Mouse (Mus musculus): ENCODE measurements at regions not wholly inside any gene's neighbourhood (a gene's known extent, or its start where the extent isn't known, plus 50 kb on each side); places are given as distances from the start of the nearest gene placed in this dataset.
"Not testable (repeated sequence)": the region's sequence is repeated elsewhere in the genome, so short reads cannot be mapped to it uniquely, and the experiment has no call there.

DNA sequence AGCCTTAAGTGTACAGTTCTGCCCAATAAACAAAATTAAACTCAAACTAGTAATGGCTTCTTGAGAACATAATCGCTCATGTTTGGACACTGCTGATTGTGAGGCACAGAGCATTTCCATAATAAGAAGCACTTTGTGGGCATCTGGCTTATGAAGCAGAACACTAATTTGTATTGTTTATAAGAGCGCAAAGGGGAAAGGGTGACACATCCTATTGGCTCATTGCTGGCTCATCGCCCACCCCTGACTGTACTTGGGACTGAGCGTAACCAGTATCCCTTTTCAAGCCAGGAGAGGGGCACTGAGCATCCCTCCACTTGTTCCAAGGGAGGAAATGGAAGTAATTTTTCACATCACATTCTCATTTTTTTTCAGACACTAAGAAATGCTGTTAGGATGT, 288.0 kb downstream of the Sfmbt2 start:
- H3K9ac ChIP-seq = no peak overlapping the region
- WGBS = 89% methylated on average over 4 of the region's 4 CpGs
- no peak overlapping the region for H3K4me3 ChIP-seq
- H3K9me3 ChIP-seq (replicated peaks) = peaks cover 8% of the 10 kb centered on the region; the same call in 1 of the 2 replicates
- no peaks in the 10 kb centered on the region for H3K27me3 ChIP-seq (replicated peaks)
- H3K4me2 ChIP-seq = no peak overlapping the region
- H3K36me3 ChIP-seq = no peaks in the 10 kb centered on the region
- H3K4me1 ChIP-seq (replicated peaks) = no peaks in the 10 kb centered on the region
- ATAC-seq (ENCODE audit: insufficient number of reproducible peaks, low FRiP score) = no peak
- no peak overlapping the region for H3K27ac ChIP-seq (ENCODE audit: poor library complexity, severe bottlenecking)

DNA sequence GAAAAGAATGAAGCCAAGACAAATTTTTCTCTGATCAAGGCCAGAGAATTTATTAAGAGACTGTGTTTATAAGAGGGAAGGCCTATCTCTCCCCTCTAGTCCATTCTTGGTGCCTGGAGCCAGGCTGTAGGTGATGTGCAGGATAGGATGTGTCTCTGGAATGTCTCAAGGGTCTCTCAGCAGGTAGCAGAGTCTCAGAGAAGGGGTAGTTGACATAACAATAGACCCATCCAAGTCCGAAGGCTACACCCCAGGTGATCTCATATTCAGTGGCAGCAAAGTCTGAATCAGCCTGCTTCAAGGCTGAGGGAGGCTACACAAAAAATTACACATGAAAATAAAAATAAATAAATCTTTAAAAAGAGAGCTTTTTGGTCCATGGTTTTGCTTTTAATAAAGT, 297.6 kb downstream of the Sfmbt2 start:
- not testable (repeated sequence) for H3K36me3 ChIP-seq; H3K9ac ChIP-seq; ATAC-seq (ENCODE audit: insufficient number of reproducible peaks, low FRiP score); H3K27me3 ChIP-seq (replicated peaks); H3K4me3 ChIP-seq; H3K4me1 ChIP-seq (replicated peaks); H3K27ac ChIP-seq (ENCODE audit: poor library complexity, severe bottlenecking); H3K9me3 ChIP-seq (replicated peaks); H3K4me2 ChIP-seq
- WGBS = 57% methylated on average over 1 of the region's 1 CpGs

DNA sequence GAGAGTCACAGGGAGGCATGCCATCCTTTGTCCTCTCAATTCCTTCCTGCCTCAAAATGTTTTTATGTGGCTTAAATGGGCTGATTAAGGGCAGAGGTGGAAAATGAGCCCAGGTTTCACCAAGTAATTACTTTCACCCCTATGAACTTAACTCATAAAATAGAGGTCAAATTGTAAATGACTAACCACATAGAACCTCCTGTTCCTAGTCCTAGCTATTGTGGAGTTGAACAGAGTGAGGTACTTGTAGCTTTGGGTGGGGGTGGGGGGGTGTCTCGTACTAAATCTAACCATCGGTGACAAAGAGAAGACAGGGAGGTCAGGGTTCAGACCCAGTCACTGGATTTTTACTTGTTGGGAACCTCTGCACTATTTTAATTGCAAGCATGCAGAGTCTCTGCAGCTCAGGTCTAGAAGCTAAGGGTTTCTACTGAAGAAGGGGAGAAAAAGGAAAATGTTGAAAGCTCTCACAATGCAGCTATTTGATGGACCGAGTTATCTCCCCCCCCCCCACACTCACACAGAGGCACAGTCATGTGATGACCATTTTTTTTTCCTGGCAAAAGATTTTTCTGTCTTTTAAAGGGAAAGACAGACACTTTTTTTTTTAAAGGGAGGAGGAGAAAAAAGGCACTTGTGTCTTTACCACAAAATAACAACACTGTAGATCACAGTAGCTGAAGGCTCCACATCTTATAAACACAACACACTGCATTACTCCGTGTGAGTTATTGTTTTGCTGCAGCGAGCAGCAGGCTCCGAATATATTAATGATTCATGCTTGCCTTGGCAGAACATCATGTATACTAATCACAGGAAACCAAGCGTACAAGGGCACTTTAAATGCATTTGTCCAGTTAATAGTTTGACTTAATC, 300.4 kb downstream of the Sfmbt2 start:
- 70% methylated on average over 7 of the region's 7 CpGs for WGBS
- no peak overlapping the region for H3K4me2 ChIP-seq
- H3K36me3 ChIP-seq = no peaks in the 10 kb centered on the region
- ATAC-seq (ENCODE audit: insufficient number of reproducible peaks, low FRiP score) = no peak
- peaks cover 10% of the 10 kb centered on the region for H3K4me1 ChIP-seq (replicated peaks)
- no peaks in the 10 kb centered on the region for H3K9me3 ChIP-seq (replicated peaks)
- no peaks in the 10 kb centered on the region for H3K27me3 ChIP-seq (replicated peaks)
- H3K4me3 ChIP-seq = no peak overlapping the region
- H3K9ac ChIP-seq = no peak overlapping the region
- H3K27ac ChIP-seq (ENCODE audit: poor library complexity, severe bottlenecking) = no peak overlapping the region

DNA sequence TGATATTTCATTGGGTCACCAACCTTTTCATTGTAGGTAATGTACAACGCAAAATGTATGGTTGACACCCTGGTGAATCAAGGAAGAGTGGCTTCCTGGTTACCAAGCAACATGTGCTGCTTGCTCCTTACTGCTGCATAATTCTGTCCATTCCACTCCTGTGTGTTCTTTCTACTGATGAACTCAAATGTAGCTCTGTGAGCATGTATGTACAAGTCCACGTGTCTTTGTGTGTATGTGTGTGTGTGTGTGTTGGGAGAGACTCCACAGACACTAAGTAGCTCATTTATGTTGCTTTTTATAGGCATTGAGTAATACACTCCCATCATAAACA, 301.0 kb downstream of the Sfmbt2 start:
- WGBS = 78% methylated on average over 2 of the region's 2 CpGs
- no peaks in the 10 kb centered on the region for H3K9me3 ChIP-seq (replicated peaks)
- H3K4me3 ChIP-seq = no peak overlapping the region
- peaks cover 10% of the 10 kb centered on the region for H3K4me1 ChIP-seq (replicated peaks)
- H3K27me3 ChIP-seq (replicated peaks) = no peaks in the 10 kb centered on the region
- no peak overlapping the region for H3K4me2 ChIP-seq
- no peak overlapping the region for H3K27ac ChIP-seq (ENCODE audit: poor library complexity, severe bottlenecking)
- ATAC-seq (ENCODE audit: insufficient number of reproducible peaks, low FRiP score) = no peak
- no peak overlapping the region for H3K9ac ChIP-seq
- no peaks in the 10 kb centered on the region for H3K36me3 ChIP-seq

DNA sequence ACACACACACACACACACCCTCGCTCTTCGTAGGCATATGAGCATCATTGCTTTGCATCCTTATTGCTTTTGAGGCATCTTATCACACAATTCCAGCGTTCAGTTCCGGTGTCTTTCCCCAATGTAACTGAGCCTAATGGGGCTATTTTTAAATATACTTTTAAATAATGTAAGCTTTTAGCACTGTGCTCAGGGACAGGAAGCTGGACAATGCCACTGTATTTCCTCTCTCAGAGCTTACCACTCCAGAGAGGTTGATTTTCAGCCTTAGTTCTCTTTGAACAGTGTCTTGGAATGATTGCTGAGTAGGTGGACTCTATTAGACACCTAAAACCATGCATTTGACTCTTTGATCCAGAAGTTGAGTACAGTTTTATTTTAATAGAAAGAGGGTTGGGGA, 301.9 kb downstream of the Sfmbt2 start:
- WGBS = 72% methylated on average over 4 of the region's 4 CpGs
- no peak for ATAC-seq (ENCODE audit: insufficient number of reproducible peaks, low FRiP score)
- Histone ChIP-seq H3K27ac (ENCODE audit: poor library complexity, severe bottlenecking) (no peak overlapping the region), H3K4me2 (no peak overlapping the region), H3K9me3 (replicated peaks) (no peaks in the 10 kb centered on the region), H3K36me3 (no peaks in the 10 kb centered on the region), H3K9ac (no peak overlapping the region), H3K27me3 (replicated peaks) (no peaks in the 10 kb centered on the region), H3K4me3 (no peak overlapping the region), H3K4me1 (replicated peaks) (peaks cover 10% of the 10 kb centered on the region)

DNA sequence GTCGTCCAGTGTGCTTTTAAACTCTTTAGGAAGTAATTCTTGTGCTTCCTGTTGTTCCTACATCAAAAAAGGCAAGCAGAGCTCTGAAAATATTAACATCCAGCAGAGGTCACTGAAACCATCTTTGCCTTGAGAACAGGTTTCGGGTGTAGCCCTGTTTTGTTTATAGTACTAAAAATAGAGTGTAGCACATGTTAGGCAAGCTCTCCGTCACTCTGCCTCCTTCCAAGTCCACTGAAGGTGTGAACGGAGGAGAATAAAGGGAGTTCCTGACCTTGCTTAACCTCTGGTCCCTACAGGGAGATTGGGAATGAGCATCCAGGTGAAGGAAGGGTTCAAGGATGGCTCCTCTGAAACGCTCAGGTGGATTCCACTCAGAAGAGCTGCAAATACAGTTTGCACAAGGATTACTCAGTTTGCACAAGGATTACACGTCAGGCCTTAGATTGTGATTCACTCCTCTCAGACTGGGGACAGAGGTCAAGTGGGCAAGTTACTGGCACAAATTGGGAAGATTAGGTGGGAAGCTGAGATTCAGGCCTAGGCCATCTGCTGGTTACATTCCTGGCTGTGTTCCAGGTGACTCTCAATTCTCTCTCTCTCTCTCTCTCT, 304.5 kb downstream of the Sfmbt2 start:
- no peak for ATAC-seq (ENCODE audit: insufficient number of reproducible peaks, low FRiP score)
- H3K27me3 ChIP-seq (replicated peaks) = no peaks in the 10 kb centered on the region
- H3K4me3 ChIP-seq = no peak overlapping the region
- no peaks in the 10 kb centered on the region for H3K9me3 ChIP-seq (replicated peaks)
- H3K27ac ChIP-seq (ENCODE audit: poor library complexity, severe bottlenecking) = no peak overlapping the region
- 24% methylated on average over 6 of the region's 6 CpGs for WGBS
- no peaks in the 10 kb centered on the region for H3K36me3 ChIP-seq
- peaks cover 10% of the 10 kb centered on the region for H3K4me1 ChIP-seq (replicated peaks)
- no peak overlapping the region for H3K9ac ChIP-seq
- no peak overlapping the region for H3K4me2 ChIP-seq

DNA sequence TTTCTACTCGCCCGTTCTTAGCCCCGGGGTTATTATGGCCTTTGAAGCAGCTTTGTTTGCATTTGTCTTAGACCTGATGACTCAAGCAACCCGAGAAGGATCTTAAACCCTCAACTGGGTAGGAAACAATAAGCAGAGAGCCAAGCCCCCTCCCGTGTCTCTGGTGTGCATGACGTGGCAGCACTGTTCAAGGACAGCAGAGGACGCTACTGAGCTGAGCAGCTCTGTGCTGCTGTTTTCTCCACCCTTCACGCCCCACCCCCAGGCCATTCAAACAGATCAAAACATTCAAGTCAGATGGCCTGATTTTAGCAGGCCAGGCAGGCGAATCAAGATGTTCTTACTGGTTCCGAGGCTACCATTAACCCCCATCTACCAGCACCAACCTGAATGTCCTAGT, 331.1 kb downstream of the Sfmbt2 start:
- H3K9me3 ChIP-seq (replicated peaks) = no peaks in the 10 kb centered on the region
- H3K9ac ChIP-seq = no peak overlapping the region
- ATAC-seq (ENCODE audit: insufficient number of reproducible peaks, low FRiP score) = no peak
- no peaks in the 10 kb centered on the region for H3K27me3 ChIP-seq (replicated peaks)
- no peak overlapping the region for H3K4me3 ChIP-seq
- no peaks in the 10 kb centered on the region for H3K4me1 ChIP-seq (replicated peaks)
- H3K27ac ChIP-seq (ENCODE audit: poor library complexity, severe bottlenecking) = no peak overlapping the region
- no peak overlapping the region for H3K4me2 ChIP-seq
- 50% methylated on average over 10 of the region's 10 CpGs for WGBS
- H3K36me3 ChIP-seq = no peaks in the 10 kb centered on the region

DNA sequence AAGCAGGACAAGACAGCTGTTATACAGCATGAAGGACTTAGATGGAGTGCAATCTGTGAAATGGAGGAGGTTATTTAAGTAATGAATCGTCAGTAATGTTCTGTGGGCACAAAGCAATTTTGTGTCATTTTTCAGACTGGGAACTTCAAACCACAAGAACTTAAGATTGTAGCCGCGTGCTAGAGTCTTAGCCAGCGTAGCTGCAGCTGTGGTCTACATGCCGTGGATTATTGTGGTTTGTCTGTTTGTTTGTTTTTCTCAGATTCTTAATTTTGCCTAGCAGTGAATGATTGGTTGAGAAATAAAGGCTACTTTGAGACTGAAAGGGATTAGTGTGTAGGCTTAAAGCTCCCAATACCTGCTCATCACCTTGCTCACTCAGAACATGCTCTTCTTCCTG, 348.1 kb downstream of the Sfmbt2 start:
- no peak overlapping the region for H3K27ac ChIP-seq (ENCODE audit: poor library complexity, severe bottlenecking)
- H3K4me2 ChIP-seq = no peak overlapping the region
- ATAC-seq (ENCODE audit: insufficient number of reproducible peaks, low FRiP score) = no peak
- no peaks in the 10 kb centered on the region for H3K36me3 ChIP-seq
- H3K9me3 ChIP-seq (replicated peaks) = no peaks in the 10 kb centered on the region
- no peak overlapping the region for H3K9ac ChIP-seq
- 72% methylated on average over 5 of the region's 5 CpGs for WGBS
- H3K4me1 ChIP-seq (replicated peaks) = no peaks in the 10 kb centered on the region
- H3K4me3 ChIP-seq = no peak overlapping the region
- H3K27me3 ChIP-seq (replicated peaks) = no peaks in the 10 kb centered on the region

DNA sequence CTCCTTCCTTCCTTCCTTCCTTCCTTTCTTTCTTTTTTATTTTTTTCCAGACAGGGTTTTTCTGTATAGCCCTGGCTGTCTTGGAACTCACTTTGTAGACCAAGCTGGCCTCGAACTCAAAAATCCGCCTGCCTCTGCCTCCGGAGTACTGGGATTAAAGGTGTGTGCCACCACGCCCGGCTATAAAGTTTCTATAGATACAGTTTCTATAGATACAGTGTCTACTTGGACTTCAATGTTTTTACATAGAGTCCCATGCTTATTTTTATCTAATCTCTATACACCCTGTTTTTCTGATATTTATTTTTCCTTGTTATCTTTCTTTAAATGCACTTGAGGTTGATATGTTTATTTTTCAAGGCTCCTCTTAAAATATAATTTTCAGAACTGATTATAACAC, 364.0 kb downstream of the Sfmbt2 start:
- not testable (repeated sequence) for H3K4me1 ChIP-seq (replicated peaks); H3K9ac ChIP-seq; H3K27ac ChIP-seq (ENCODE audit: poor library complexity, severe bottlenecking); H3K9me3 ChIP-seq (replicated peaks); H3K36me3 ChIP-seq; H3K27me3 ChIP-seq (replicated peaks); H3K4me3 ChIP-seq; ATAC-seq (ENCODE audit: insufficient number of reproducible peaks, low FRiP score); H3K4me2 ChIP-seq
- WGBS = 76% methylated on average over 5 of the region's 5 CpGs

DNA sequence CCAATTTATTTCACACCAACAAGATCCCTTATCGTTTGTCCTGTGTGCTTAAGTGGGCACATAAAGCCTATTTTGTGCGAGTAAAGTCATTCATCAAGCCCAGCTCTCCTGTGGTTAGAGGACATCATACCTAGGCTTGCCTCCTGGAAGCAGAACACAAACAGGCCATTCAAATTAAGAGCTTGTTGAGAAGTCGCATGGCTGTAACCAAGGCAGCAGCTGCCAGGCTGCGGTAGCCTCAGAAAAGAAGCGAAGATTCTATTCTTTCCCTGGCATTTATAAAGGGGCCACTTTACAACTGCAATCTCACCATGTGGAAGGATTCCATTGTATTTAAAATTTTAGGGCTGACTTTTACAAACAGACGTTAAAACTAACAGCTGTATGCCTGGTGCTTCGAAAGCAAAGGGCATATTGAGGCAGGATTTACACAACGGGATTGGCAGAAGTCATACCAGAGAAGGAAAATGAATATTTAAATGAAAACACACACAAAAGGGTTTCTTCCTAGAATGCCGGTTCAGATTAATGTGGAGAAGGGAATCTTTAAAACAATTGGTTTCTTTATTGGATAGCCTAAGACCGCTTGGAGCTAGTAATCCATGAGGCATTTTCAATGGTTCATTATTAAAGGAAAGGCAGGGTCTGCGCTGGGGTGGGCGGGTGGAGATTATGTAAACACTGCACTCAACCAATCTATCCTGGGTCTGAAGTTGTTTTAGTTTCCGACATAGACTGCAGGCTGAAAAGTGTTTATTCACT, 366.6 kb downstream of the Sfmbt2 start:
- Histone ChIP-seq H3K27ac (ENCODE audit: poor library complexity, severe bottlenecking) (no peak overlapping the region), H3K4me2 (no peak overlapping the region), H3K4me1 (replicated peaks) (no peaks in the 10 kb centered on the region), H3K36me3 (no peaks in the 10 kb centered on the region), H3K9me3 (replicated peaks) (no peaks in the 10 kb centered on the region), H3K27me3 (replicated peaks) (no peaks in the 10 kb centered on the region), H3K4me3 (no peak overlapping the region), H3K9ac (no peak overlapping the region)
- 60% methylated on average over 13 of the region's 13 CpGs for WGBS
- no peak for ATAC-seq (ENCODE audit: insufficient number of reproducible peaks, low FRiP score)

DNA sequence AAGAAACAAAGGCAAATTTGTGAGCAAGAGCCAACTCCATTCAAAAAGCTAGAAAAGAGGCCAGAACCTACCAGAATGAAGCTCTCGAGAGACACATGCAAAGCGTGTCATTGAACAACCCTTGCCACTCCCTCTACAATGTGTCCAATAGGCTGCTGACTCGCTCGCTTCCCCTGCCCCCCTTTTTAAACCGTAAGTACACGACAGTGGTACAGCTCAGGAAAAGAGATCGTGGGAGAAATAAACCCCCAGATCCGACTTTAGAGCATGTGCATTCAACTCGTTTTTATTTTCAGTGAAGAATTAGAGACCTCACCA, 367.1 kb downstream of the Sfmbt2 start:
- H3K4me3 ChIP-seq = no peak overlapping the region
- no peak for ATAC-seq (ENCODE audit: insufficient number of reproducible peaks, low FRiP score)

More for the DNA sequence above, 367.1 kb downstream of the Sfmbt2 start:
- H3K36me3 ChIP-seq = no peaks in the 10 kb centered on the region
- H3K4me1 ChIP-seq (replicated peaks) = no peaks in the 10 kb centered on the region
- no peak overlapping the region for H3K4me2 ChIP-seq
- H3K27ac ChIP-seq (ENCODE audit: poor library complexity, severe bottlenecking) = no peak overlapping the region
- 64% methylated on average over 9 of the region's 9 CpGs for WGBS
- H3K9ac ChIP-seq = no peak overlapping the region
- no peaks in the 10 kb centered on the region for H3K9me3 ChIP-seq (replicated peaks)
- no peaks in the 10 kb centered on the region for H3K27me3 ChIP-seq (replicated peaks)
